Mouse (Mus musculus) heart, embryonic 12.5 days (tissue): ENCODE data around the gene Hsd17b13. TPM values are rescaled to one million over a fixed set of nuclear protein-coding genes. Genes with fewer than 3 reads are reported as not detected.

Experiments
- ATAC-seq: fragments of 200-750 bp; cut with Nextera tagmentation; 2 replicates; pipeline ENCODE4 v1.8.0; 2017; ENCODE audit warnings: moderate TSS enrichment, moderate library complexity; ENCODE audit not compliant: insufficient number of reproducible peaks, low FRiP score
- H3K27ac ChIP-seq: fragments of 300-500 bp; sonication (generic); 2 replicates; pipeline ENCODE4 v1.5.1; 2016; ENCODE audit warnings: mild to moderate bottlenecking, moderate library complexity; ENCODE audit not compliant: poor library complexity, severe bottlenecking
- H3K27me3 ChIP-seq: fragments of 300-500 bp; sonication (generic); replicated peaks from 2 replicates; pipeline ENCODE4 v1.6.1; 2016; ENCODE audit warnings: mild to moderate bottlenecking, moderate library complexity
- H3K36me3 ChIP-seq: fragments of 300-500 bp; sonication (generic); 2 replicates; pipeline ENCODE4 v1.6.1; 2016; ENCODE audit warnings: mild to moderate bottlenecking, moderate library complexity
- H3K4me1 ChIP-seq: fragments of 300-500 bp; sonication (generic); replicated peaks from 2 replicates; pipeline ENCODE4 v1.6.1; 2016; ENCODE audit warnings: mild to moderate bottlenecking
- H3K4me2 ChIP-seq: fragments of 300-500 bp; sonication (generic); 2 replicates; pipeline ENCODE4 v1.6.1; 2016; ENCODE audit warnings: mild to moderate bottlenecking, moderate library complexity
- H3K4me3 ChIP-seq: fragments of 300-500 bp; sonication (generic); 2 replicates; pipeline ENCODE4 v1.5.1; 2016; ENCODE audit warnings: mild to moderate bottlenecking
- H3K9ac ChIP-seq: fragments of 300-500 bp; sonication (generic); 2 replicates; pipeline ENCODE4 v1.6.1; 2016; ENCODE audit warnings: mild to moderate bottlenecking, moderate library complexity
- H3K9me3 ChIP-seq: fragments of 300-500 bp; sonication (generic); replicated peaks from 2 replicates; pipeline ENCODE4 v1.6.1; 2016; ENCODE audit warnings: mild to moderate bottlenecking, moderate library complexity
- WGBS: fragments of 180-500 bp; shearing (Covaris S2); methylation state at CpG from one replicate; pipeline ENCODE4 v1.1.7; 2016; 5-methylcytosine and 5-hydroxymethylcytosine counted together
- polyA plus RNA-seq: library from polyadenylated mRNA; unstranded; fragments of >200 nt; fragmentation: Nextera tagmentation; extraction: Ambion mirVana; gene quantifications from 2 replicates; pipeline ENCODE4 v1.2.1, GENCODE M21; 2016

Gene Hsd17b13
- polyA plus RNA-seq, 1 experiment from 2014 or later, result not detected

- H3K9me3 ChIP-seq, result no peaks in the 10 kb centered on the region
- no peak overlapping the region for H3K9ac ChIP-seq
- peaks cover 8% of the 10 kb centered on the region for H3K4me1 ChIP-seq
- no peak overlapping the region for H3K4me2 ChIP-seq
- H3K27me3 ChIP-seq, result peaks cover 4% of the 10 kb centered on the region; the same call in 1 of the 2 replicates
- H3K36me3 ChIP-seq, result no peaks in the 10 kb centered on the region
- WGBS, result 34% methylated on average over 7 of the region's 7 CpGs
- H3K27ac ChIP-seq, result no peak overlapping the region
- no peak overlapping the region for H3K4me3 ChIP-seq
- ATAC-seq, result no peak
These were observed 68.4 kb downstream of the Hsd17b13 start for GRCm38 (mm10) chr5:103908851-103909250.

- Histone ChIP-seq H3K36me3 (no peaks in the 10 kb centered on the region), H3K9ac (no peak overlapping the region), H3K9me3 (no peaks in the 10 kb centered on the region), H3K27me3 (no peaks in the 10 kb centered on the region; the same call in 1 of the 2 replicates), H3K4me2 (no peak overlapping the region), H3K4me1 (peaks cover 8% of the 10 kb centered on the region), H3K4me3 (no peak overlapping the region), H3K27ac (no peak overlapping the region)
- no peak for ATAC-seq
- 86% methylated on average over 4 of the region's 4 CpGs for WGBS
These were observed 69.4 kb downstream of the Hsd17b13 start for GRCm38 (mm10) chr5:103907844-103908243.

GRCm38 (mm10) chr5:103906173-103906572 lies 71.0 kb downstream of the Hsd17b13 start:
- Histone ChIP-seq H3K36me3 (no peaks in the 10 kb centered on the region), H3K4me2 (no peak overlapping the region), H3K27me3 (no peaks in the 10 kb centered on the region), H3K4me1 (peaks cover 8% of the 10 kb centered on the region), H3K9me3 (no peaks in the 10 kb centered on the region), H3K9ac (no peak overlapping the region), H3K27ac (no peak overlapping the region), H3K4me3 (no peak overlapping the region)
- no peak for ATAC-seq
- WGBS, result 80% methylated on average over 6 of the region's 6 CpGs

Other genes starting within 250 kb of the Hsd17b13 start
- 11.3 and 12.4 TPM in 2 replicates for gene Klhl8, start 66.2 kb downstream of the Hsd17b13 start, polyA plus RNA-seq
- gene Hsd17b11, start 44.5 kb upstream of the Hsd17b13 start, polyA plus RNA-seq, result 3.9 and 4.3 TPM in 2 replicates
- gene Nudt9, start 68.9 kb upstream of the Hsd17b13 start, polyA plus RNA-seq, result 57.2 and 57.3 TPM in 2 replicates
- gene Gm17660, start 100.2 kb upstream of the Hsd17b13 start, polyA plus RNA-seq, result not detected in 2 replicates
- 21.2 and 25.4 TPM in 2 replicates for gene Sparcl1, start 136.3 kb upstream of the Hsd17b13 start, polyA plus RNA-seq
- gene Dspp, start 193.3 kb upstream of the Hsd17b13 start, polyA plus RNA-seq, result not detected in 2 replicates
- gene Dmp1, start 225.2 kb upstream of the Hsd17b13 start, polyA plus RNA-seq, result not detected in 2 replicates